Mouse (Mus musculus): ENCODE measurements around the gene Cnbp. TPM values are rescaled to one million over a fixed set of nuclear protein-coding genes. Genes with fewer than 3 reads are reported as not detected.

Gene Cnbp
- polyA plus RNA-seq, 1 experiment from 2014 or later = 747 TPM

DNA sequence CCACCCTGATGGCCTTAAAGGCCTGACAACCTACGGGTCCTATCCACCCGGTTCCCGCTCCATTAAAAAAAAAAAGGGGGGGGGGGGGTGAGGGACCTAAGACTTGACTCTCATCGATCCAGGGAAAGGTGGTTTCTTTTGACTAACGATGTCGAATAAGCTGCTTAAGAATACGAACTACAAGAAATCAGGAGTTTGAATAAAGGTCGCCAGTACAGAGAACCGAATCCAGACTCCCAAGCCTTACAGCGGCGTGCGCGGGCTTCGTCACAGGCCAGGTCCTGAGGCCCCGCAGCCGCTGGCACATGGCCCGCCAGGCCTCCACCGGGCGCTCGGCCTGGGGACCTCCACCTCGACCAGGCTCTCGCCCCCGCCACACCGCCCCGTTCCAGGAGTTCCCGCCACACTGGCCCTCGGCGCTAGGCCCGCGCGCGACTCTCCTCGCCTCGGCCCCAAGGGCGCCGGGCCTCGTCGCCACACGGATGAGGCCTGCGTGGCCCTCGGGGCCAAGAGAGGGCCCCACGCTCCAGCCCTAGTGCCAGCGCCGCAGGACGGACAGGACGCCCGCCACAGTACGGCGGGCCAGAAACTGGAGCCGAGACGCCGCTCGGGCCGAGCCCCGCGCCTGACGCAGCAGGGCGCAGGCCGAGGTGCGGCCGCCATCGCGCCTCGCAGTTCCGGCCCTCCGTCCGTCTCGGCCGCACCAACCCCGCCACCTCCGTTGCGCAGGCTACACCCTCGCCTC lies 579 bp downstream of the Cnbp start:
- Histone ChIP-seq H3K9me3 (ENCODE audit: control insufficient read depth, low read length) (no peaks in the 10 kb centered on the region), H3K27ac (replicated peaks in 1 of 2; ENCODE audit: control insufficient read depth in 1 of 2, insufficient read depth in 1 of 2, low read depth in 2 of 2, low read length in 2 of 2) (peak overlapping the region; percentile 87 to 91), H3K4me3 (ENCODE audit: control insufficient read depth in 1 of 2, insufficient read depth in 1 of 2, low read depth in 1 of 2, low read length in 2 of 2) (peak overlapping the region; percentile 66 to 96), H3K36me3 (ENCODE audit: control insufficient read depth, insufficient read depth, low read length) (peaks cover 22% of the 10 kb centered on the region), H3K4me2 (ENCODE audit: low read length) (peak overlapping the region; percentile 91), H3K27me3 (ENCODE audit: control insufficient read depth, insufficient read depth, low read length) (no peaks in the 10 kb centered on the region), H3K9ac (ENCODE audit: low read length) (peak overlapping the region; percentile 99), H3K4me1 (ENCODE audit: control insufficient read depth in 2 of 2, insufficient read depth in 2 of 2, low read length in 2 of 2) (peaks cover 0 to 26% of the 10 kb centered on the region in 2 experiments; a peak in 3 of 4 replicates)
- 0% methylated on average over 54 of the region's 73 CpGs for WGBS
- peak; percentile 68 for ATAC-seq (ENCODE audit: insufficient number of reproducible peaks, insufficient read depth, low FRiP score, low read depth)

GRCm38 (mm10) chr6:87849780-87850154 lies 1.1 kb downstream of the Cnbp start:
- peaks cover 28% of the 10 kb centered on the region for H3K36me3 ChIP-seq (ENCODE audit: control insufficient read depth, insufficient read depth, low read length)
- H3K4me1 ChIP-seq (ENCODE audit: control insufficient read depth in 2 of 2, insufficient read depth in 2 of 2, low read length in 2 of 2) = peaks cover 0 to 26% of the 10 kb centered on the region in 2 experiments; a peak in 3 of 4 replicates
- peak overlapping the region; percentile 99 for H3K9ac ChIP-seq (ENCODE audit: low read length)
- whole genome bisulfite sequencing = 2% methylated on average over 8 of the region's 8 CpGs
- peak overlapping the region; percentile 66 to 96 for H3K4me3 ChIP-seq (ENCODE audit: control insufficient read depth in 1 of 2, insufficient read depth in 1 of 2, low read depth in 1 of 2, low read length in 2 of 2)
- no peaks in the 10 kb centered on the region for H3K27me3 ChIP-seq (ENCODE audit: control insufficient read depth, insufficient read depth, low read length)
- H3K4me2 ChIP-seq (ENCODE audit: low read length) = peak overlapping the region; percentile 91
- peak overlapping the region; percentile 87 to 91 for H3K27ac ChIP-seq (replicated peaks in 1 of 2; ENCODE audit: control insufficient read depth in 1 of 2, insufficient read depth in 1 of 2, low read depth in 2 of 2, low read length in 2 of 2)
- no peaks in the 10 kb centered on the region for H3K9me3 ChIP-seq (ENCODE audit: control insufficient read depth, low read length)
- no peak for ATAC-seq (ENCODE audit: insufficient number of reproducible peaks, insufficient read depth, low FRiP score, low read depth)

GRCm38 (mm10) chr6:87846813-87847212 lies 4.1 kb downstream of the Cnbp start:
- Histone ChIP-seq H3K9ac (ENCODE audit: low read length) (no peak overlapping the region), H3K27ac (replicated peaks in 1 of 2; ENCODE audit: control insufficient read depth in 1 of 2, insufficient read depth in 1 of 2, low read depth in 2 of 2, low read length in 2 of 2) (no peak overlapping the region), H3K4me2 (ENCODE audit: low read length) (no peak overlapping the region), H3K4me1 (ENCODE audit: control insufficient read depth in 2 of 2, insufficient read depth in 2 of 2, low read length in 2 of 2) (peaks cover 0 to 26% of the 10 kb centered on the region in 2 experiments; a peak in 3 of 4 replicates), H3K36me3 (ENCODE audit: control insufficient read depth, insufficient read depth, low read length) (peaks cover 57% of the 10 kb centered on the region), H3K27me3 (ENCODE audit: control insufficient read depth, insufficient read depth, low read length) (no peaks in the 10 kb centered on the region), H3K9me3 (ENCODE audit: control insufficient read depth, low read length) (no peaks in the 10 kb centered on the region), H3K4me3 (ENCODE audit: control insufficient read depth in 1 of 2, insufficient read depth in 1 of 2, low read depth in 1 of 2, low read length in 2 of 2) (no peak overlapping the region)
- 77% methylated on average over 1 of the region's 1 CpGs for WGBS
- no peak for ATAC-seq (ENCODE audit: insufficient number of reproducible peaks, insufficient read depth, low FRiP score, low read depth)

DNA sequence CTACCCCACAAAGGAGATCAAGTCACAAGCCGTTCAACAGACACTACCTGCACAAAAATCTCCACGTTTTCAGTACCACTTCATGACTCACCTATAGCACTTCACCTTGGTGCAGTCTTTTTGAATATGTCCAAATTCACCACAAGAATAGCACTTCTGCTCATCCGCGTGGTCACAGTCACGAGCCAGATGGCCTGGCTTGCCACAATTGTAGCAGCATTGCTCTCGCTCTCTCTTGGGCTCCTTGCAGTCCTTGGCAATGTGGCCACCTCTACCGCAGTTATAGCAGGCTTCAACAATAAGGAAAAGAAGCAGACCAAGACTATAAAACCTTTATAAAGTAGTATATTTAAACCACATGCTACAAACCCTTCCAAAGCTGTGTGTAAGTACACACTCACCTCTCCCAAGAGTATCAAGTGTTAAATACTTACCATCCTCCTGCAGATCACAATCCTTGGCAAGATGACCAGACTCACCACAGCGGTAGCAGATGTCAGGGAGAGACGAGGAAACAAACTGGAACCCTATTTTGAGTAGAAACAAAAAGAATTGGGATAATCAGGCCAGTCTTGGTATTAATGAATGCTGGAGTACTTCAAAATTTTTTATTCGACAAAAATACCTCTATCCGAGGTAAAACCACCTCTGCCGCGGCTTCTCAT lies 5.7 kb downstream of the Cnbp start:
- peaks cover 62% of the 10 kb centered on the region for H3K36me3 ChIP-seq (ENCODE audit: control insufficient read depth, insufficient read depth, low read length)
- no peak overlapping the region for H3K4me2 ChIP-seq (ENCODE audit: low read length)
- no peak overlapping the region for H3K4me3 ChIP-seq (ENCODE audit: control insufficient read depth in 1 of 2, insufficient read depth in 1 of 2, low read depth in 1 of 2, low read length in 2 of 2)
- peaks cover 0 to 22% of the 10 kb centered on the region in 2 experiments; a peak in 2 of 4 replicates for H3K4me1 ChIP-seq (ENCODE audit: control insufficient read depth in 2 of 2, insufficient read depth in 2 of 2, low read length in 2 of 2)
- H3K27me3 ChIP-seq (ENCODE audit: control insufficient read depth, insufficient read depth, low read length) = no peaks in the 10 kb centered on the region
- H3K9ac ChIP-seq (ENCODE audit: low read length) = no peak overlapping the region
- H3K27ac ChIP-seq (replicated peaks in 1 of 2; ENCODE audit: control insufficient read depth in 1 of 2, insufficient read depth in 1 of 2, low read depth in 2 of 2, low read length in 2 of 2) = no peak overlapping the region
- no peak for ATAC-seq (ENCODE audit: insufficient number of reproducible peaks, insufficient read depth, low FRiP score, low read depth)
- no peaks in the 10 kb centered on the region for H3K9me3 ChIP-seq (ENCODE audit: control insufficient read depth, low read length)
- 91% methylated on average over 13 of the region's 13 CpGs for WGBS

DNA sequence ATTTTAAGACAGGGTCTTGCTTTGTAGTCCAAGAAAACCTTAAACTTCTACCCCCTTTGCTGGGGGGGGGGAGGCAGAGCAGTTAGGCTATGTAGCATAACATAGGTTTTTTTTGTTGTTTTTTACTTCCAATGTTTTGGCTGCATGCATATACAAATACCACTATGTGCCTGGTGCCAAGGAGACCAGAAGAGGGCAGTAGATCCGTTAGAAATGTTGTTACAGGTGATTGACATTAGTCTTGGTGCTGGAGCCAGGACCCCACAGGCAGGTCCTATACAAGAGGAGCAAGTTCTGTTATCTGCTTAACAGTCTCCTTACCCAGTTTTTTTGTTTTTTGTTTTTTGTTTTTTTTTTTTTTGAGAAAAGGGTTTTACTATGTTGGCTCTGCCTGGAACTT lies 8.7 kb downstream of the Cnbp start:
- no peaks in the 10 kb centered on the region for H3K9me3 ChIP-seq (ENCODE audit: control insufficient read depth, low read length)
- no peak overlapping the region for H3K9ac ChIP-seq (ENCODE audit: low read length)
- 23% methylated on average over 1 of the region's 1 CpGs for WGBS
- peaks cover 47% of the 10 kb centered on the region for H3K36me3 ChIP-seq (ENCODE audit: control insufficient read depth, insufficient read depth, low read length)
- peaks cover 0 to 12% of the 10 kb centered on the region in 2 experiments; a peak in 1 of 4 replicates for H3K4me1 ChIP-seq (ENCODE audit: control insufficient read depth in 2 of 2, insufficient read depth in 2 of 2, low read length in 2 of 2)
- no peak for ATAC-seq (ENCODE audit: insufficient number of reproducible peaks, insufficient read depth, low FRiP score, low read depth)
- no peak overlapping the region for H3K27ac ChIP-seq (replicated peaks in 1 of 2; ENCODE audit: control insufficient read depth in 1 of 2, insufficient read depth in 1 of 2, low read depth in 2 of 2, low read length in 2 of 2)
- H3K4me2 ChIP-seq (ENCODE audit: low read length) = no peak overlapping the region
- H3K27me3 ChIP-seq (ENCODE audit: control insufficient read depth, insufficient read depth, low read length) = no peaks in the 10 kb centered on the region
- H3K4me3 ChIP-seq (ENCODE audit: control insufficient read depth in 1 of 2, insufficient read depth in 1 of 2, low read depth in 1 of 2, low read length in 2 of 2) = no peak overlapping the region

GRCm38 (mm10) chr6:87841635-87842034 lies 9.3 kb downstream of the Cnbp start:
- no peaks in the 10 kb centered on the region for H3K9me3 ChIP-seq (ENCODE audit: control insufficient read depth, low read length)
- H3K4me2 ChIP-seq (ENCODE audit: low read length) = no peak overlapping the region
- H3K4me3 ChIP-seq (ENCODE audit: control insufficient read depth in 1 of 2, insufficient read depth in 1 of 2, low read depth in 1 of 2, low read length in 2 of 2) = no peak overlapping the region
- 0 out of 4 replicates have a peak, but pooled peaks cover 0 to 7% of the 10 kb centered on the region in 2 experiments for H3K4me1 ChIP-seq (ENCODE audit: control insufficient read depth in 2 of 2, insufficient read depth in 2 of 2, low read length in 2 of 2)
- 81% methylated on average over 8 of the region's 8 CpGs for whole genome bisulfite sequencing
- peaks cover 46% of the 10 kb centered on the region for H3K36me3 ChIP-seq (ENCODE audit: control insufficient read depth, insufficient read depth, low read length)
- no peaks in the 10 kb centered on the region for H3K27me3 ChIP-seq (ENCODE audit: control insufficient read depth, insufficient read depth, low read length)
- no peak overlapping the region for H3K27ac ChIP-seq (replicated peaks in 1 of 2; ENCODE audit: control insufficient read depth in 1 of 2, insufficient read depth in 1 of 2, low read depth in 2 of 2, low read length in 2 of 2)
- no peak overlapping the region for H3K9ac ChIP-seq (ENCODE audit: low read length)
- no peak for ATAC-seq (ENCODE audit: insufficient number of reproducible peaks, insufficient read depth, low FRiP score, low read depth)

DNA sequence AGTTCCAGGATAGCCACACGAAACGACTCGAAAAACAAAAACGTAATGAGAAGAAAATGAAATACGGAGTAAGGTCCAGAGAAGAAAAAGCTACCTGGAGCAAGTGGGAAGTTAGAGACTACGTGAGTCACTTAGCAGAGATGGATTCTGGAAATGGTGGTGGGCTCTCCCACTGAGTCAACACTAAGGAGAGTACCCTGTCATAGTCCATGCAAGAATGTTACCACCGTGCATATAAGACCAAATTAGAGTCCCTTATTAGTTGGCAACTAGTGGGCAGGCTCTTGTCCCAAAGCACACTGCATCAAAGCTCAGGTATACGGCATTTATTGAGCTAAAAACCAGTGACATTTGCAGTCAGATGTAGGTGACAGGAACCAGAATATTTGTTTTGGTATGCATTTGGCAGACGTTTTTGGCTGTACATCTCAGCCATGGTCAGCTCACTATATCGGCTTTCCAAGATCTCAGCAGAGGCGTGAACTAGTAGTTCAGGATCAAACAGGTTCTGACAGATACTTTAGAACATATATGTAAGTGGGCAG lies 11.0 kb downstream of the Cnbp start:
- 57% methylated on average over 11 of the region's 11 CpGs for WGBS
- no peak for ATAC-seq (ENCODE audit: insufficient number of reproducible peaks, insufficient read depth, low FRiP score, low read depth)
- no peak overlapping the region for H3K4me3 ChIP-seq (ENCODE audit: control insufficient read depth in 1 of 2, insufficient read depth in 1 of 2, low read depth in 1 of 2, low read length in 2 of 2)
- no peaks in the 10 kb centered on the region for H3K9me3 ChIP-seq (ENCODE audit: control insufficient read depth, low read length)
- peaks cover 46% of the 10 kb centered on the region for H3K36me3 ChIP-seq (ENCODE audit: control insufficient read depth, insufficient read depth, low read length)
- peak overlapping the region; percentile 85; the same call in 1 of the 2 replicates for H3K4me2 ChIP-seq (ENCODE audit: low read length)
- H3K9ac ChIP-seq (ENCODE audit: low read length) = no peak overlapping the region
- no peaks in the 10 kb centered on the region for H3K27me3 ChIP-seq (ENCODE audit: control insufficient read depth, insufficient read depth, low read length)
- H3K4me1 ChIP-seq (ENCODE audit: control insufficient read depth in 2 of 2, insufficient read depth in 2 of 2, low read length in 2 of 2) = 0 out of 4 replicates have a peak, but pooled peaks cover 0 to 7% of the 10 kb centered on the region in 2 experiments
- H3K27ac ChIP-seq (replicated peaks in 1 of 2; ENCODE audit: control insufficient read depth in 1 of 2, insufficient read depth in 1 of 2, low read depth in 2 of 2, low read length in 2 of 2) = peak overlapping the region in 1 of 2 experiments; percentile 92; a peak in 2 of 4 replicates
